Comparison of ENCODE assay signal across 8 mouse cellular contexts in genomic region chr5:150592904-150593755, GRCm38 (mm10). TPM values are rescaled to one million over a fixed set of nuclear protein-coding genes. Genes with fewer than 3 reads are reported as not detected.
DNase-seq lines count a peak whose midpoint lies in the region; ATAC-seq lines count a peak whose summit lies in the region.

No protein-coding gene starts in this region.

- intact Hi-C loops in heart, postnatal 25 days (cut with DNase I) = no loop called here
- intact Hi-C loops in left cerebral cortex, postnatal 4 days (cut with DNase I) = no loop called here

- peaks cover 4% of the 10 kb centered on the region; the same call in 1 of the 2 replicates for H3K4me1 ChIP-seq in embryonic facial prominence, embryonic 12.5 days

- no peak overlapping the region for H3K27ac ChIP-seq in embryonic facial prominence, embryonic 12.5 days

- H3K36me3 ChIP-seq in embryonic facial prominence, embryonic 12.5 days = no peaks in the 10 kb centered on the region

- H3K4me3 ChIP-seq in embryonic facial prominence, embryonic 12.5 days = peak overlapping the region; percentile 81

- peaks cover 42% of the 10 kb centered on the region for H3K27me3 ChIP-seq in embryonic facial prominence, embryonic 12.5 days

- H3K9me3 ChIP-seq in embryonic facial prominence, embryonic 12.5 days = no peaks in the 10 kb centered on the region

- peak overlapping the region; percentile 69 for H3K9ac ChIP-seq in embryonic facial prominence, embryonic 12.5 days

- peak overlapping the region; percentile 100 for H3K4me2 ChIP-seq in embryonic facial prominence, embryonic 12.5 days (replicated peaks)

- no peak for ATAC-seq in embryonic facial prominence, embryonic 12.5 days (ENCODE audit: insufficient number of reproducible peaks, insufficient read depth, low FRiP score, low TSS enrichment)
- peak; percentile 45 for ATAC-seq in megakaryocyte progenitor cell, adult 5-6 weeks (replicated peaks; ENCODE audit: poor library complexity)

- 10% methylated on average over 40 of the region's 40 CpGs for WGBS in embryonic facial prominence, embryonic 12.5 days

- peak; percentile 90 for DNase-seq in heart, adult 11 months
- DNase-seq in heart, postnatal 25 days (ENCODE audit: low spot score) = no peak
- DNase-seq in adrenal gland, postnatal 14 days = peak; percentile 71
- peak; percentile 19 for DNase-seq in heart, postnatal 4 days
- peak; percentile 32 for DNase-seq in left cerebral cortex, postnatal 4 days
- DNase-seq in spleen, postnatal 4 days (ENCODE audit: low spot score in 2 of 2) = peak; percentile 60 to 82

RNA-seq across cellular contexts. Expression of gene N4bp2l1, which starts 3.9 kb away (rescaled TPM):
- 1 to 10 TPM; 3.1 TPM for total RNA-seq in heart, postnatal 25 days (2021)
- total RNA-seq in adrenal gland, postnatal 14 days (2021) = 42.5 and 47.1 TPM in 2 replicates
- polyA plus RNA-seq in embryonic facial prominence, embryonic 12.5 days (2016; fragmentation: Nextera tagmentation; extraction: Ambion mirVana) = 4.7 and 5.3 TPM in 2 replicates
- total RNA-seq in heart, postnatal 4 days (2021) = 1 to 10 TPM; 2.5 to 2.6 TPM
- 10 to 100 TPM; 18.9 to 20.8 TPM for total RNA-seq in left cerebral cortex, postnatal 4 days (2021)
- 22.3 and 28.9 TPM in 2 replicates for total RNA-seq in megakaryocyte progenitor cell, adult 5-6 weeks (2015)
- total RNA-seq in megakaryocyte progenitor cell, adult 5-6 weeks (2017) = 27.4 and 27.6 TPM in 2 replicates

Comparison
In these comparisons a context has a peak if more than half of its experiments do, and no peak if none do; other contexts are left out.
1. RNA of gene N4bp2l1, which starts 3.9 kb away (total RNA-seq): 42.5 to 47.1 TPM in adrenal gland, postnatal 14 days, 22.3 to 28.9 TPM in megakaryocyte progenitor cell, adult 5-6 weeks and 18.9 to 20.8 TPM in left cerebral cortex, postnatal 4 days; 3.1 TPM in heart, postnatal 25 days and 2.5 to 2.6 TPM in heart, postnatal 4 days; every median in the first group is over 4 times any median in the second.